Mouse (Mus musculus): ENCODE data around the gene Sesn2. TPM values are rescaled to one million over a fixed set of nuclear protein-coding genes. Genes with fewer than 3 reads are reported as not detected.
"Not testable (repeated sequence)": the region's sequence is repeated elsewhere in the genome, so short reads cannot be mapped to it uniquely, and the experiment has no call there.

Gene Sesn2
- polyA plus RNA-seq, 1 experiment: 10.2 TPM

GRCm38 (mm10) chr4:132484820-132485219 is 25.5 kb downstream of the Sesn2 start:
- no peaks in the 10 kb centered on the region for H3K27me3 ChIP-seq (ENCODE audit: control insufficient read depth, insufficient read depth, low read length)
- H3K4me1 ChIP-seq (ENCODE audit: control insufficient read depth, insufficient read depth, low read length): no peaks in the 10 kb centered on the region
- no peak overlapping the region for H3K27ac ChIP-seq (ENCODE audit: insufficient read depth, low read length)
- H3K4me3 ChIP-seq (replicated peaks; ENCODE audit: insufficient read depth, low read depth, low read length): no peak overlapping the region
- WGBS: 59% methylated on average over 5 of the region's 5 CpGs
- no peak for DNase-seq
- TF ChIP-seq CTCF (IDR thresholded peaks at IDR 0.05; ENCODE audit: borderline replicate concordance, insufficient read depth, low read depth, low read length) (no peak), POLR2A (IDR thresholded peaks at IDR 0.05; ENCODE audit: borderline replicate concordance, insufficient read depth, low read length) (no peak)

GRCm38 (mm10) chr4:132484231-132484630 is 26.1 kb downstream of the Sesn2 start:
- 69% methylated on average over 4 of the region's 4 CpGs for WGBS
- H3K4me1 ChIP-seq (ENCODE audit: control insufficient read depth, insufficient read depth, low read length): no peaks in the 10 kb centered on the region
- H3K27ac ChIP-seq (ENCODE audit: insufficient read depth, low read length): no peak overlapping the region
- H3K27me3 ChIP-seq (ENCODE audit: control insufficient read depth, insufficient read depth, low read length): no peaks in the 10 kb centered on the region
- no peak for TF ChIP-seq CTCF (IDR thresholded peaks at IDR 0.05; ENCODE audit: borderline replicate concordance, insufficient read depth, low read depth, low read length)
- no peak for TF ChIP-seq POLR2A (IDR thresholded peaks at IDR 0.05; ENCODE audit: borderline replicate concordance, insufficient read depth, low read length)
- H3K4me3 ChIP-seq (replicated peaks; ENCODE audit: insufficient read depth, low read depth, low read length): no peak overlapping the region
- no peak for DNase-seq

GRCm38 (mm10) chr4:132482956-132483608 is 27.2 kb downstream of the Sesn2 start:
- no peak for DNase-seq
- TF ChIP-seq CTCF (IDR thresholded peaks at IDR 0.05; ENCODE audit: borderline replicate concordance, insufficient read depth, low read depth, low read length): no peak
- no peak for TF ChIP-seq POLR2A (IDR thresholded peaks at IDR 0.05; ENCODE audit: borderline replicate concordance, insufficient read depth, low read length)
- WGBS: 72% methylated on average over 13 of the region's 13 CpGs

GRCm38 (mm10) chr4:132482104-132482503 is 28.2 kb downstream of the Sesn2 start:
- not testable (repeated sequence) for H3K4me3 ChIP-seq (replicated peaks; ENCODE audit: insufficient read depth, low read depth, low read length); H3K27ac ChIP-seq (ENCODE audit: insufficient read depth, low read length); H3K4me1 ChIP-seq (ENCODE audit: control insufficient read depth, insufficient read depth, low read length); DNase-seq; H3K27me3 ChIP-seq (ENCODE audit: control insufficient read depth, insufficient read depth, low read length)
- WGBS: 69% methylated on average over 3 of the region's 3 CpGs

More at GRCm38 (mm10) chr4:132482956-132483608, 27.2 kb downstream of the Sesn2 start:
- no peak overlapping the region for H3K4me3 ChIP-seq (replicated peaks; ENCODE audit: insufficient read depth, low read depth, low read length)
- no peaks in the 10 kb centered on the region for H3K4me1 ChIP-seq (ENCODE audit: control insufficient read depth, insufficient read depth, low read length)
- H3K27me3 ChIP-seq (ENCODE audit: control insufficient read depth, insufficient read depth, low read length): no peaks in the 10 kb centered on the region
- H3K27ac ChIP-seq (ENCODE audit: insufficient read depth, low read length): no peak overlapping the region

- 94% methylated on average over 8 of the region's 8 CpGs for WGBS
- no peak for DNase-seq
- TF ChIP-seq POLR2A (IDR thresholded peaks at IDR 0.05; ENCODE audit: borderline replicate concordance, insufficient read depth, low read length): no peak
- TF ChIP-seq CTCF (IDR thresholded peaks at IDR 0.05; ENCODE audit: borderline replicate concordance, insufficient read depth, low read depth, low read length): no peak
- Histone ChIP-seq H3K27ac (ENCODE audit: insufficient read depth, low read length) (no peak overlapping the region), H3K27me3 (ENCODE audit: control insufficient read depth, insufficient read depth, low read length) (no peaks in the 10 kb centered on the region), H3K4me3 (replicated peaks; ENCODE audit: insufficient read depth, low read depth, low read length) (no peak overlapping the region), H3K4me1 (ENCODE audit: control insufficient read depth, insufficient read depth, low read length) (no peaks in the 10 kb centered on the region)
These were observed 32.5 kb downstream of the Sesn2 start for GRCm38 (mm10) chr4:132477833-132478232.

GRCm38 (mm10) chr4:132475895-132476878 is 34.1 kb downstream of the Sesn2 start:
- WGBS: 78% methylated on average over 13 of the region's 13 CpGs
- Histone ChIP-seq H3K27me3 (ENCODE audit: control insufficient read depth, insufficient read depth, low read length) (no peaks in the 10 kb centered on the region), H3K4me3 (replicated peaks; ENCODE audit: insufficient read depth, low read depth, low read length) (no peak overlapping the region), H3K27ac (ENCODE audit: insufficient read depth, low read length) (no peak overlapping the region), H3K4me1 (ENCODE audit: control insufficient read depth, insufficient read depth, low read length) (no peaks in the 10 kb centered on the region)
- no peak for DNase-seq
- no peak for TF ChIP-seq POLR2A (IDR thresholded peaks at IDR 0.05; ENCODE audit: borderline replicate concordance, insufficient read depth, low read length)
- TF ChIP-seq CTCF (IDR thresholded peaks at IDR 0.05; ENCODE audit: borderline replicate concordance, insufficient read depth, low read depth, low read length): no peak

GRCm38 (mm10) chr4:132474631-132475030 is 35.7 kb downstream of the Sesn2 start:
- DNase-seq: no peak
- WGBS: 65% methylated on average over 4 of the region's 4 CpGs
- no peak for TF ChIP-seq POLR2A (IDR thresholded peaks at IDR 0.05; ENCODE audit: borderline replicate concordance, insufficient read depth, low read length)
- TF ChIP-seq CTCF (IDR thresholded peaks at IDR 0.05; ENCODE audit: borderline replicate concordance, insufficient read depth, low read depth, low read length): no peak

GRCm38 (mm10) chr4:132473411-132473810 is 36.9 kb downstream of the Sesn2 start:
- TF ChIP-seq POLR2A (IDR thresholded peaks at IDR 0.05; ENCODE audit: borderline replicate concordance, insufficient read depth, low read length): no peak
- TF ChIP-seq CTCF (IDR thresholded peaks at IDR 0.05; ENCODE audit: borderline replicate concordance, insufficient read depth, low read depth, low read length): no peak
- WGBS: 89% methylated on average over 9 of the region's 9 CpGs
- H3K27ac ChIP-seq (ENCODE audit: insufficient read depth, low read length): no peak overlapping the region
- no peak for DNase-seq
- no peaks in the 10 kb centered on the region for H3K4me1 ChIP-seq (ENCODE audit: control insufficient read depth, insufficient read depth, low read length)
- H3K27me3 ChIP-seq (ENCODE audit: control insufficient read depth, insufficient read depth, low read length): no peaks in the 10 kb centered on the region
- H3K4me3 ChIP-seq (replicated peaks; ENCODE audit: insufficient read depth, low read depth, low read length): no peak overlapping the region

More at GRCm38 (mm10) chr4:132474631-132475030, 35.7 kb downstream of the Sesn2 start:
- Histone ChIP-seq H3K27ac (ENCODE audit: insufficient read depth, low read length) (no peak overlapping the region), H3K4me3 (replicated peaks; ENCODE audit: insufficient read depth, low read depth, low read length) (no peak overlapping the region), H3K27me3 (ENCODE audit: control insufficient read depth, insufficient read depth, low read length) (no peaks in the 10 kb centered on the region), H3K4me1 (ENCODE audit: control insufficient read depth, insufficient read depth, low read length) (no peaks in the 10 kb centered on the region)
